ENCODE assay signal across 7 mouse cellular contexts in genomic region chr1:170554939-170555293, GRCm38 (mm10). TPM values are rescaled to one million over a fixed set of nuclear protein-coding genes. Genes with fewer than 3 reads are reported as not detected.
DNase-seq lines count a peak whose midpoint lies in the region; ATAC-seq lines count a peak whose summit lies in the region.

No protein-coding gene starts in this region.

- no peaks in the 10 kb centered on the region for H3K36me3 ChIP-seq in hindbrain, embryonic 13.5 days

- no peak for ATAC-seq in hindbrain, embryonic 13.5 days (ENCODE audit: low FRiP score)

- no peaks in the 10 kb centered on the region; the same call in 1 of the 2 replicates for H3K4me1 ChIP-seq in brown adipose tissue, adult 24 weeks (ENCODE audit: control insufficient read depth, insufficient read depth, insufficient read length, low read length)
- peaks cover 14% of the 10 kb centered on the region for H3K4me1 ChIP-seq in hindbrain, embryonic 13.5 days (replicated peaks)

- no peak overlapping the region for H3K4me3 ChIP-seq in brown adipose tissue, adult 24 weeks (ENCODE audit: insufficient read depth, low read depth, low read length)
- H3K4me3 ChIP-seq in hindbrain, embryonic 13.5 days = no peak overlapping the region

- H3K27ac ChIP-seq in brown adipose tissue, adult 24 weeks (replicated peaks; ENCODE audit: low read depth, low read length) = 0 out of 2 replicates have a peak overlapping the region, but pooled peaks have one; percentile 21
- H3K27ac ChIP-seq in hindbrain, embryonic 13.5 days = no peak overlapping the region

- 0 out of 2 replicates have a peak, but pooled peaks cover under 1% of the 10 kb centered on the region for H3K9me3 ChIP-seq in hindbrain, embryonic 13.5 days

- intact Hi-C loops in gastrocnemius, postnatal 14 days (cut with DNase I; ENCODE audit: low total_unique reads) = no loop called here

- whole genome bisulfite sequencing in hindbrain, embryonic 13.5 days = 68% methylated on average over 3 of the region's 3 CpGs

- peak; percentile 77 to 86 for DNase-seq in adrenal gland, adult 18-20 months (ENCODE audit: low spot score in 2 of 2)
- peak; percentile 57 for DNase-seq in gastrocnemius, postnatal 14 days
- peak; percentile 72 for DNase-seq in kidney, postnatal 14 days
- peak; percentile 83 to 90 for DNase-seq in lung, adult 18-20 months
- DNase-seq in spleen, adult 12 weeks (ENCODE audit: low spot score) = peak; percentile 21

- H3K4me2 ChIP-seq in hindbrain, embryonic 13.5 days = no peak overlapping the region

- no peak overlapping the region for H3K9ac ChIP-seq in hindbrain, embryonic 13.5 days

- no peaks in the 10 kb centered on the region for H3K27me3 ChIP-seq in hindbrain, embryonic 13.5 days

RNA-seq across cellular contexts. Expression of gene Nos1ap, which starts 34.7 kb away (rescaled TPM):
- total RNA-seq in adrenal gland, adult 18-20 months (2021) = 10 to 100 TPM; 15.7 to 19.7 TPM
- 2.0 and 2.3 TPM in 2 replicates for polyA plus RNA-seq in brown adipose tissue, adult 24 weeks (2012; ENCODE audit: insufficient read depth, insufficient read length, missing spikeins)
- total RNA-seq in gastrocnemius, postnatal 14 days (2021) = 1 to 10 TPM; 1.6 to 1.7 TPM
- polyA plus RNA-seq in hindbrain, embryonic 13.5 days (2015; fragmentation: Nextera tagmentation; extraction: Ambion mirVana) = 17.8 and 17.9 TPM in 2 replicates

Comparison
In these comparisons a context has a peak if more than half of its experiments do, and no peak if none do; other contexts are left out.
1. DNase-seq: peak in every context shown above with its lines; median percentile 86 in lung, adult 18-20 months; 82 in adrenal gland, adult 18-20 months; 72 in kidney, postnatal 14 days; 57 in gastrocnemius, postnatal 14 days; 21 in spleen, adult 12 weeks.
2. RNA of gene Nos1ap, which starts 34.7 kb away (total RNA-seq): 15.7 to 19.7 TPM in adrenal gland, adult 18-20 months; 1.6 to 1.7 TPM in gastrocnemius, postnatal 14 days; every median in the first group is over 4 times any median in the second.